Mouse (Mus musculus) liver, embryonic 14.5 days (tissue): Measurements from ENCODE around the gene Vwf. TPM values are rescaled to one million over a fixed set of nuclear protein-coding genes. Genes with fewer than 3 reads are reported as not detected.
A peak's percentile ranks its signal among the peaks of the same experiment; 100 is the strongest.

Experiments
- ATAC-seq: fragments of 200-750 bp; cut with Nextera tagmentation; 2 replicates; pipeline ENCODE4 v1.8.0; 2017; ENCODE audit warnings: moderate number of reproducible peaks, mild to moderate bottlenecking, moderate library complexity; ENCODE audit not compliant: insufficient read depth
- DNase-seq, 3 experiments: peaks; one replicate each; pipeline ENCODE4 v3.0.0-alpha.2; 2012 to 2013; ENCODE audit warnings: low read depth in 3 of 3, low spot score in 3 of 3
- H3K27ac ChIP-seq: fragments of 300-500 bp; sonication (generic); 2 replicates; pipeline ENCODE4 v1.5.1; 2014; ENCODE audit warnings: moderate library complexity, mild to moderate bottlenecking, control low read depth, inconsistent platforms
- H3K27me3 ChIP-seq: fragments of 300-500 bp; sonication (generic); 2 replicates; pipeline ENCODE4 v1.6.1; 2014; ENCODE audit warnings: mild to moderate bottlenecking, low read length, moderate library complexity; ENCODE audit not compliant: control insufficient read depth, insufficient read depth
- H3K36me3 ChIP-seq: fragments of 300-500 bp; sonication (generic); replicated peaks from 2 replicates; pipeline ENCODE4 v1.6.1; 2014; ENCODE audit warnings: low read depth; ENCODE audit not compliant: control insufficient read depth, insufficient read depth
- H3K4me1 ChIP-seq, 2 experiments: fragments of 200-500 bp in 1 of 2; fragments of 300-500 bp in 1 of 2; sonication (generic) in 1 of 2; replicated peaks; 2 replicates each; pipeline ENCODE4 v1.6.1; 2012 to 2014; ENCODE audit warnings: antibody characterized with exemption in 1 of 2, inconsistent platforms in 1 of 2, low read length in 1 of 2; ENCODE audit not compliant: control insufficient read depth in 2 of 2, insufficient read depth in 2 of 2
- H3K4me2 ChIP-seq: fragments of 300-500 bp; sonication (generic); 2 replicates; pipeline ENCODE4 v1.6.1; 2014; ENCODE audit warnings: low read depth, mild to moderate bottlenecking, control low read depth, moderate library complexity
- H3K4me3 ChIP-seq, 2 experiments: fragments of 200-500 bp in 1 of 2; fragments of 300-500 bp in 1 of 2; sonication (generic) in 1 of 2; 2 replicates each; pipeline ENCODE4 v1.5.1; 2012 to 2014; ENCODE audit warnings: low read depth in 2 of 2, low read length in 2 of 2, mild to moderate bottlenecking in 2 of 2, control low read depth in 1 of 2, inconsistent platforms in 1 of 2, moderate library complexity in 1 of 2; ENCODE audit not compliant: insufficient read depth in 1 of 2
- H3K9ac ChIP-seq: fragments of 300-500 bp; sonication (generic); replicated peaks from 2 replicates; pipeline ENCODE4 v1.6.1; 2014; ENCODE audit warnings: mild to moderate bottlenecking, control low read depth, moderate library complexity
- H3K9me3 ChIP-seq: fragments of 300-500 bp; sonication (generic); 2 replicates; pipeline ENCODE4 v1.6.1; 2016; ENCODE audit warnings: low read length, mixed read lengths; ENCODE audit not compliant: control insufficient read depth
- CTCF ChIP-seq: IDR thresholded peaks from 2 replicates; pipeline ENCODE4 v1.5.1; 2016; ENCODE audit warnings: antibody characterized with exemption, low read depth, control low read depth
- EP300 ChIP-seq: IDR thresholded peaks from 2 replicates; pipeline ENCODE4 v1.6.1; 2016; ENCODE audit warnings: antibody characterized with exemption, low read depth
- WGBS: fragments of 180-500 bp; shearing (Covaris S2); extraction: QIAGEN DNeasy Blood & Tissue Kit; methylation state at CpG from one replicate; pipeline ENCODE4 v1.1.7; 2014; ENCODE audit not compliant: insufficient replicate concordance; 5-methylcytosine and 5-hydroxymethylcytosine counted together
- polyA plus RNA-seq, 2 experiments: library from polyadenylated mRNA; depleted of rRNA in 1 of 2; stranded (reverse) in 1 of 2; unstranded in 1 of 2; fragments of >200 nt; fragmentation: Nextera tagmentation in 1 of 2; extraction: Ambion mirVana in 1 of 2; gene quantifications; 2 replicates each; pipeline versions ENCODE4 v1.2.1 to v1.2.3; 2012 to 2014

Vwf gene
- polyA plus RNA-seq, 2 experiments = 9.0 to 11.1 TPM

DNA sequence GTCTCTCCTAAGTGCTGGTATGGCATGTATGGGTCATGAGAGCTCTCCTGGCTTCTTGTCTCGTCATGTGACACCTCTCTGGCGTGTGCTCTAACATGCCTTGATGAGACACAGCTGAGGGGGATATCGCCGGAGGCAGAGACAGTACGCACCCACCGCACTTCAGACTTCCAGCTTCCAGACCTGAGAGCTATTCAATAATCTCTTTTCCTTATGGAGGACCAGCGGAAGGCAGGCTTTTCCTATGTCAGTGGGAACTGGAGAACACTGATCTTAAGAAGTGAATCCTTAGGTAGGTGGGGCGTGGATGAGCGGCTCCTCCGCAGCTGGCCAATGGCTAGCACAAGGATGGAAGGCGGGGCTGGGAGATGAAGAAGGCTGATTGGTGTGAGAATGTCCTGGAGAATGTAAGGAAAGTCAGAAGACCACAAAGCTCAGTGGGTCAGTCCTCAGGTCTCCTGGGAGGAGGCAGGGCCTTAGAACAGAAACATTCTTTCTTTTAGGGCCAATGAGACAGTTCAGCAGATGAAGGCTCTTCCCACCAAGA, 13.4 kb upstream of the Vwf start:
- no peaks in the 10 kb centered on the region for H3K27me3 ChIP-seq
- no peaks in the 10 kb centered on the region for H3K9me3 ChIP-seq
- DNase-seq = no peak
- ATAC-seq = no peak
- H3K4me3 ChIP-seq = no peak overlapping the region
- no peak overlapping the region for H3K4me2 ChIP-seq
- TF ChIP-seq EP300 (no peak), CTCF (no peak)
- no peaks in the 10 kb centered on the region for H3K36me3 ChIP-seq
- no peak overlapping the region for H3K27ac ChIP-seq
- peaks cover 0 to 4% of the 10 kb centered on the region in 2 experiments; a peak in 2 of 4 replicates for H3K4me1 ChIP-seq
- WGBS = 83% methylated on average over 11 of the region's 11 CpGs
- no peak overlapping the region for H3K9ac ChIP-seq

DNA sequence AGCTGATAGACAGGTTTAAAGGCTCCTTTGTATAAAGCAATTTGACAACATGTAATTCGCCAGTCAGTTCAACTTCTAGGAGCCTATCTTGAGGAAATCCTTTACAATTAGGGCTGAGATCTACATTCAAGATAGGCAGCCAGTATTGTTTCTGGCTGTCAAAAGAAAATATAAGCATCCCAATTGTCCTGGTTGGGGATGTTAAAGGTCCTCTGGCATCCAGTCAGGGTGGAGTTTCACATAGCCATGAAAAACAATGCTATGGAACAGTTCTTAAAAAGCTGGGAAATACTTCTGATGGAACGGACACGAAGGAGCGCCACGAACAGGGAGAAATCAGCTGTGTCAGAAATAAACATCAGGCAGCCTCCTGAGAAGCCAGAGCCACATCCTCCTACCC, 11.6 kb upstream of the Vwf start:
- H3K9ac ChIP-seq = no peak overlapping the region
- 54% methylated on average over 5 of the region's 5 CpGs for WGBS
- DNase-seq (no peak), ATAC-seq (no peak)
- H3K4me1 ChIP-seq = peaks cover 2 to 10% of the 10 kb centered on the region in 2 experiments
- H3K36me3 ChIP-seq = no peaks in the 10 kb centered on the region
- TF ChIP-seq CTCF = no peak
- TF ChIP-seq EP300 = no peak
- H3K27me3 ChIP-seq = no peaks in the 10 kb centered on the region
- no peak overlapping the region for H3K4me3 ChIP-seq
- no peak overlapping the region for H3K27ac ChIP-seq
- no peak overlapping the region for H3K4me2 ChIP-seq
- no peaks in the 10 kb centered on the region for H3K9me3 ChIP-seq

DNA sequence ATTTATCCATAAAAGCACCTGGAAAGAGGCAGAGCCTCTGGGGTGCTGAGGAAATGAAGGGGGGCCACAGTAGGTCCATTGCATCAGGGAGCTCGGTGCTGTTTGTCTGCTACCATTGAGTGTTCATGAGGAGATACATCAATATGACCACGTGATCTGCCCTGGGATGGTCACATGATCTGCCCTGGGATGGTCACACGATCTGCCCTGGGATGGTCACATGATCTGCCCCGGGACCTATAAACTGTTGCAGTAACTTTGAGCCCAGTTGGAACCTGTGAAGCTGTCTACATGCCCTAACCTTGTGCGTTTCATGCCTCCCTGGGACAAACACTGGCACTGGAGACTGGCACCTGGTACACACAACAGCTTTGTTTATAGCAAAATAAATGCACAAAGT, 8.1 kb upstream of the Vwf start:
- no peaks in the 10 kb centered on the region for H3K36me3 ChIP-seq
- no peak overlapping the region for H3K9ac ChIP-seq
- no peak overlapping the region for H3K4me3 ChIP-seq
- no peaks in the 10 kb centered on the region for H3K9me3 ChIP-seq
- ATAC-seq (no peak), DNase-seq (no peak)
- WGBS = 57% methylated on average over 5 of the region's 5 CpGs
- H3K27me3 ChIP-seq = no peaks in the 10 kb centered on the region
- H3K27ac ChIP-seq = no peak overlapping the region
- H3K4me2 ChIP-seq = no peak overlapping the region
- H3K4me1 ChIP-seq = peaks cover 8 to 26% of the 10 kb centered on the region in 2 experiments
- TF ChIP-seq EP300 (no peak), CTCF (no peak)

DNA sequence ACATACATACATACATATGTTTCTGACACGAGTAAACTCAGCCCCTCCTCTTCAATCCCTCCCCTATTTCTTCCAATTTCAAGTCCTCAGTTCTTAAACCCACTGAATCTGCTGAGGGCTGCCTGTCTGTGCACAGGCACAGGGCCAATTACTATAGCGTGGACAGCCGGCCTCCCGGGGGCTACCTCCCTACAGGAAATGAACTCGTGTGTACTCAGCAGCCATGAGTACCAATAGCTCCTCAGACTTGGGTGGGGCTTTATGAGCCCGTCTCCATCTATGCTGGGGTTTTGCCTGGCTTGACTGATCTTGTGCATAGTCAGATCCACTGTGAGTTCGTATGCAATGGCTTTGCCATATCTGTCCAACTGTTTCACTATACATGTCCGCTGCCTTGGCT, 7.2 kb upstream of the Vwf start:
- ATAC-seq = no peak
- Histone ChIP-seq H3K4me2 (no peak overlapping the region), H3K27me3 (no peaks in the 10 kb centered on the region), H3K4me3 (no peak overlapping the region), H3K27ac (no peak overlapping the region), H3K36me3 (no peaks in the 10 kb centered on the region), H3K9ac (no peak overlapping the region), H3K9me3 (no peaks in the 10 kb centered on the region), H3K4me1 (peaks cover 8 to 26% of the 10 kb centered on the region in 2 experiments)
- DNase-seq = no peak
- no peak for TF ChIP-seq CTCF
- TF ChIP-seq EP300 = no peak
- 30% methylated on average over 8 of the region's 8 CpGs for WGBS

DNA sequence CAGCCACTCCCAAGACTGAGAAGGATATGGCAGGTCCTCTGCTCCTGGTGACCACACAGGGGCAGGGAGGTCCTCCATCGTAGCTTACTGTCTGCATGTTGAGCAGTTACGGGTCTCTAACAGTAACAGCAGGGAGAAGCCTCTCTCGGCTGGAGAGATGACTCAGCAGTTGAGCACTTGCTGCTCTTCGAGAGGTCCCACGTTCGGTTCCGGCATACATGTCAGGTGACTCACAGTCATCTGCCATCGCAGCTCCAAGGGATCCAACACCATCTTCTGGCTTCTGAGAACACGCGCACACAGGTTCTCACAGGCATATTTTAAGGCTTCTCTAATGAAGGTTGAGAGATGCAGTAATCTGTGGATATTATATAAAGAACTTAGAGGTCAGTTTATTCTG, 6.4 kb upstream of the Vwf start:
- Histone ChIP-seq H3K9ac (no peak overlapping the region), H3K4me3 (no peak overlapping the region), H3K4me1 (peaks cover 8 to 24% of the 10 kb centered on the region in 2 experiments), H3K36me3 (no peaks in the 10 kb centered on the region), H3K9me3 (no peaks in the 10 kb centered on the region), H3K27ac (no peak overlapping the region; the same call in 1 of the 2 replicates), H3K4me2 (no peak overlapping the region), H3K27me3 (no peaks in the 10 kb centered on the region)
- 38% methylated on average over 10 of the region's 10 CpGs for WGBS
- no peak for ATAC-seq
- TF ChIP-seq CTCF (no peak), EP300 (no peak)
- peak in 1 of 3 experiments; percentile 27 for DNase-seq
